Mouse (Mus musculus): Measurements from ENCODE around the gene Rerg.

GRCm38 (mm10) chr6:137180115-137180514 lies 9.8 kb upstream of the Rerg start:
- TF ChIP-seq CTCF (IDR thresholded peaks at IDR 0.05; ENCODE audit: extremely low read depth, insufficient read depth, low read length) (no peak), POLR2A (IDR thresholded peaks at IDR 0.05; ENCODE audit: extremely low read depth, insufficient read depth, low read length) (no peak)

Measured in cortical plate, adult 2 months (tissue).